Mouse (Mus musculus): ENCODE measurements around the gene Gsk3a.

Gene Gsk3a

GRCm38 (mm10) chr7:25220457-25221101 lies 17.1 kb downstream of the Gsk3a start, which contains the start of gene Dedd2:
Gene Dedd2, minus strand, starts transcription at chr7:25220615.
- DNase-seq (ENCODE audit: low spot score): no peak

GRCm38 (mm10) chr7:25219756-25220456 lies 17.7 kb downstream of the Gsk3a start:
- peak; percentile 94 for DNase-seq (ENCODE audit: low spot score)

- no peak for DNase-seq (ENCODE audit: low spot score)
Measured at GRCm38 (mm10) chr7:25219416-25219750, 18.3 kb downstream of the Gsk3a start.

- peak; percentile 60 for DNase-seq (ENCODE audit: low spot score)
Measured at GRCm38 (mm10) chr7:25218705-25219415, 18.8 kb downstream of the Gsk3a start.

- no peak for DNase-seq (ENCODE audit: low spot score)
Measured at GRCm38 (mm10) chr7:25217653-25218395, 19.8 kb downstream of the Gsk3a start.

- DNase-seq (ENCODE audit: low spot score): no peak
Measured at GRCm38 (mm10) chr7:25214172-25214571, 23.5 kb downstream of the Gsk3a start.

- DNase-seq (ENCODE audit: low spot score): no peak
Measured at GRCm38 (mm10) chr7:25213099-25213498, 24.6 kb downstream of the Gsk3a start.

GRCm38 (mm10) chr7:25210482-25210881 lies 27.2 kb downstream of the Gsk3a start:
- DNase-seq (ENCODE audit: low spot score): no peak

GRCm38 (mm10) chr7:25209161-25209622 lies 28.5 kb downstream of the Gsk3a start:
- no peak for DNase-seq (ENCODE audit: low spot score)

GRCm38 (mm10) chr7:25206094-25206830 lies 31.4 kb downstream of the Gsk3a start:
- no peak for DNase-seq (ENCODE audit: low spot score)

- no peak for DNase-seq (ENCODE audit: low spot score)
Measured at GRCm38 (mm10) chr7:25205355-25206093, 32.1 kb downstream of the Gsk3a start.

GRCm38 (mm10) chr7:25203624-25204023 lies 34.0 kb downstream of the Gsk3a start:
- no peak for DNase-seq (ENCODE audit: low spot score)

- DNase-seq (ENCODE audit: low spot score): no peak
Measured at GRCm38 (mm10) chr7:25197384-25198018, 40.1 kb downstream of the Gsk3a start.

- no peak for DNase-seq (ENCODE audit: low spot score)
Measured at GRCm38 (mm10) chr7:25196107-25196506, 41.5 kb downstream of the Gsk3a start.

- DNase-seq (ENCODE audit: low spot score): no peak
Measured at GRCm38 (mm10) chr7:25195148-25195547, 42.5 kb downstream of the Gsk3a start.

- DNase-seq (ENCODE audit: low spot score): no peak
Measured at GRCm38 (mm10) chr7:25192110-25192509, 45.5 kb downstream of the Gsk3a start.

- DNase-seq (ENCODE audit: low spot score): no peak
Measured at GRCm38 (mm10) chr7:25190806-25191205, 46.8 kb downstream of the Gsk3a start.

- DNase-seq (ENCODE audit: low spot score): peak; percentile 81
Measured at GRCm38 (mm10) chr7:25187662-25188650, 49.7 kb downstream of the Gsk3a start.

GRCm38 (mm10) chr7:25184091-25184490 lies 53.6 kb downstream of the Gsk3a start:
- DNase-seq (ENCODE audit: low spot score): no peak
